Mouse (Mus musculus): ENCODE data around the gene Zkscan17. TPM values are rescaled to one million over a fixed set of nuclear protein-coding genes. Genes with fewer than 3 reads are reported as not detected.

Gene Zkscan17
- polyA plus RNA-seq, 1 experiment = 8.3 TPM

DNA sequence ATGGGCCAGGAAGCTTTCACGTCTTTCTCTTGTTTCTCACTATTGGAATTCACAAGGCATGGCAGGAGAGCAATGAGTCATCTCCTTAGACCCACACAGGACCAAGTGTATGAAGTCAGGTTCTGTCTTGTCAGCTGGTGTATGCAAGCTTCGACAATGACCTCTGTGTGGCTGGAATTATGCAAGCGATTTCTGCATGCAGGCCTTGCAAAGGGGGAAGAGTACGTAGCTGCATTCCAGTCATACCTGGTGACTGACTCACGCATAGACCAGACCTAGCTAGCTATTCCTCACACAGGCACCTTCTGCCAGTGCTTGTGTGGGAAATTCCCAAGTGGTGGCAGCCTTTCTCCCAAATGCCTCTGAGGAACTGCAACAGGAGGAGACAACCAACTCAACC is 67.6 kb downstream of the Zkscan17 start:
- peak; percentile 31 for DNase-seq (ENCODE audit: low spot score)

DNA sequence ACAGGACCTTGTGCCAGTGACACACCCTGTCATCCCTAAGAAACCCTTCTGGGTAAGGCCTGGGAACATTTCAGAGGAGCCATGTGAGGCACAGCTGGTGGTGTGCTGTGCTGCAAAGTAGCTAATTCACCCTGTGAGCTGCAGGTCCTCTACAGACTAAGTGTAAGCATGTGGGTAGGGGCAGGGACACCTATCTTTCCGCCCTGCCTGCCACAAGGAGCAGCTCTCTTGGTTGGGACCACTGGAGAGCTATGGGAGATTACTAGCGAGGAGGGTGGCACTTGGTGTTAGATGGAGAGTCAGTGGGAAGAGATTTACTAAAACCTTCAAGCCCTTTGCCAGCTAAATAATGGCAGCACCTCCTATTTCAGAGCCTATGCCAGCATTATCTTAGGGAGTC is 69.7 kb downstream of the Zkscan17 start:
- no peak for DNase-seq (ENCODE audit: low spot score)

DNA sequence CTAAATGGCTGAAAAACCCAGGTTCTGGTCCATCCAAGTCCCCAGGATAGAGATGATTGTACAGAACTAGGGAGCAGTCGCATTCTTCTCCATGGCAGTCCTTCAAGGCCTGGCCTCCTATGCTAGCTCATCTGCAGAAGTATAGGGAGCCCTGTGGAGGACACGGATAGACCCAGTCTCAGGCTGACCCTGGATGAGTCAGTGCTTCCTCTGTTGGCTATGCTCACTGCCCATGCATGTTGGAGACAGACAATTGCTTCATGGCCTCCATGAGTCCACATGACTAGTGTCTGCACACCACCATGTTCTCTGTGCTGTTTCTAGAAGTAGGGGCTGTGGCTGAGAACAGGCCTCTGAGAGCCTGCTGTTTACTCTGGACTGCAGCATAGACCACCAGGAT is 70.2 kb downstream of the Zkscan17 start:
- no peak for DNase-seq (ENCODE audit: low spot score)

DNA sequence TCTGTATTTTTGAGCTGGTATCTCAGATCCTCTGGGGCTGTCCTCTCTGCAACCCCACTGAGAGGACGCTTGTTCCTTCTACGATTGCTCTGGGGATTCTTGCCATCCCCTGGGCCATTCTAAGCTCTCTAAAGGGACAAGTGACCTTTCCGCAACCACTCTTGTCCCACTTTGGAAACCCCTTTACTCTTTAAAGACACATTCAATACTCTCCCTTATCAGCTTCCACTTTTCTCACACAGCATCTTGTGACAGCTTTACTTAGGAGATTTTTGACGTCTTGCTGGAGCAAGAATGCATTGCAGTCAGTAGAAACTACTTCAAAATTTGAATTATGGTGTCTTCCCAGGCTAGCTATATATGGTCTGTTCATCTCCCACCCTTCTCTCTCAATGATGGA is 75.5 kb downstream of the Zkscan17 start, which contains the start of gene Snap47:
Gene Snap47 (minus strand): TSS at position 101 of the 400 bp plus-strand sequence.
- DNase-seq (ENCODE audit: low spot score) = no peak

DNA sequence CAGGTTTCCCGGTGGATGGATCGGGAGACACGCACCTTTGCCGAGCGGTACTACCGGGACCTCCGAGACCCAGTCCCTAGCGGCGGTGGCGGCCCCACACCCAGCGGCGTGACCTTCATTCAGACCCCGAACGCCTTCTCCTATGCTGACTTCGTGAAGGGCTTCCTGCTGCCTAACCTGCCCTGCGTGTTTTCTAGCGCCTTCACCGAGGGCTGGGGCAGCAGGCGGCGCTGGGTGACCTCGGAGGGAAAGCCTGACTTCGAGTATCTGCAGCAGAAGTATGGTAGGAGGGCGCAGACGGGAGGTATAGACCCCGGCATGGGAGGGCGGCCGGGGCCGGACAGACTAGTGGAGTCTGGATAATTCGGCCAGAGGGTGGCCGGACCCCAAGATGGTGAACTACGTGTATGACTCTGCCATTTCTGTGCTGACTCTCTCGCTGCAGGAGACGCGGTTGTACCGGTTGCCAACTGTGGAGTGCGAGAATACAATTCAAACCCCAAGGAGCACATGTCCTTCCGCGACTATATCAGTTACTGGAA is 76.2 kb downstream of the Zkscan17 start:
- no peak for DNase-seq (ENCODE audit: low spot score)

DNA sequence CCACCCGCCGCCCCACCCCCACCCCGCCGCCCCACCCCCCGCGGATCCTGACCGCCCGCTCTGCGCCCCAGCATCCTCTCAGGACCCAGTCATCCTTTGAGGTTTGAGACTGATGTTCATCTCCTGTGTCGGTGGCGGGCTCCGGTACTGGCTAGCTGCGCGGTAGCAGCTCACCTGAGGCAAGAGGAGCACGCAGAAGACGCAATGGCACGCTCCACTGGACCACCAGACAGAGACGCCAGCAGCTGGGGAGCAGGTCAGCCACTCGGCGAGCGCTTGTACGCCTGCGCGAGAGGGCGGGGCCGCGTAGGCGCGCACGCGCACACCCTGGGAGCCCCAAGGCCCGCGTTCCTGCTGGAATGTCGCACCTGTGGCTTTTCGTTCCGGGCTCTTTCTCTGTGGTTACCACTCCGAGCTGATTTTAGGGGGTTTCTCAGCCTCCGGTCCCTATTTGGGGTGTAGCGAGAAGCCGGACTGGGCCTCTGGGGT is 76.8 kb downstream of the Zkscan17 start, which contains the start of gene Jmjd4:
Gene Jmjd4 (plus strand): TSS at position 305 of the 489 bp plus-strand sequence.
- DNase-seq (ENCODE audit: low spot score) = peak; percentile 90

DNA sequence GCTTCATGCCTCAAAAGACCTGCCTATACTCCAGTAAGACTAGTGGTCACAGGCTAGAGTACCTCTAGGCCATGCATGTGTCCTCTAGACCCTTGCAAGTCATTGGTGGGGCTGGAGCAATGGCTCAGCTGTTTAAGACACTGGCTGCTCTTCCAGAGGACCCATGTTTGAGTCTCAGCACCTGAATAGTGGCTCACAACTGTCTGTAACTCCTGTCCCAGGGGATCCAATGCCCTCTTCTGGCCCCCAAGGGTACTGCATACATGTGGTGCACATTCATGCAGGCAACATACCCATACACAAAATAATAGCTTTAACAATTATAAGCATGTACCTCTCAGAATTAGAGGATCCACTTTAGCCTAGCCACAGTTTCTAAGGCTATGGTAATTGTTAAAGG is 83.4 kb downstream of the Zkscan17 start:
- no peak for DNase-seq (ENCODE audit: low spot score)

DNA sequence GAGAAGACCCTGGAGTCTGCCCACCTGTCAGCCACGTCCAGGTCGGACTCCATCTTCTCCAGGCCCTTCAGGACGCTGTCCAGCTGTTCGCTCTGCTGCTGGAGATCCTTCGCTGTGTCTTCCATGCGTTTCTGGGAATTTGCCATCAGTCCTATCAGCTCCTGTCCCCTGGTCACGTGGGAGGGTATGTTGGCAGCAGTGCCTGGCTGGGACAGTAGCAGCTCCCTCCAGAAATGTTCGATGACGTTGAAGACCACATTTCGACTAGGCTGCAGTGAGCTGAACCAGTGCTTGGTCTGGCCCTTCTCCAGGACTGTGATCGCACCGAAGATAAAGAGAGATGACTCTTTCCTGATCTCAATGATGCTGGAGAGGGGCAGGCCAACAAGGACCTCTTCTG is 88.6 kb downstream of the Zkscan17 start:
- DNase-seq (ENCODE audit: low spot score) = no peak

Other genes starting within 250 kb of the Zkscan17 start
- gene Wnt3a, start 236.0 kb downstream of the Zkscan17 start, polyA plus RNA-seq (2012; rRNA removed) = 0.03 TPM in 2 replicates
- gene Wnt9a, start 219.8 kb downstream of the Zkscan17 start, polyA plus RNA-seq (2012; rRNA removed) = 11.6 and 11.7 TPM in 2 replicates
- 0.06 and 0.24 TPM in 2 replicates for gene Prss38, start 151.1 kb downstream of the Zkscan17 start, polyA plus RNA-seq (2012; rRNA removed)
- gene Jmjd4, start 76.7 kb downstream of the Zkscan17 start, polyA plus RNA-seq (2012; rRNA removed) = 5.3 and 5.9 TPM in 2 replicates
- 61.7 and 66.2 TPM in 2 replicates for gene Snap47, start 75.6 kb downstream of the Zkscan17 start, polyA plus RNA-seq (2012; rRNA removed)
- 5.6 and 6.2 TPM in 2 replicates for gene Zfp867, start 54.3 kb downstream of the Zkscan17 start, polyA plus RNA-seq (2012; rRNA removed)
- gene Nlrp3, start 14.8 kb upstream of the Zkscan17 start, polyA plus RNA-seq (2012; rRNA removed) = 0.70 and 0.75 TPM in 2 replicates
- not detected in 2 replicates for gene Olfr222, start 49.5 kb upstream of the Zkscan17 start, polyA plus RNA-seq (2012; rRNA removed)
- gene Olfr223, start 66.5 kb upstream of the Zkscan17 start, polyA plus RNA-seq (2012; rRNA removed) = not detected in 2 replicates
- 136 and 151 TPM in 2 replicates for gene Mprip, start 134.6 kb upstream of the Zkscan17 start, polyA plus RNA-seq (2012; rRNA removed)